Mouse (Mus musculus): ENCODE data around the gene Fhit.
"Not testable (repeated sequence)": the region's sequence is repeated elsewhere in the genome, so short reads cannot be mapped to it uniquely, and the experiment has no call there.

The Fhit gene

DNA sequence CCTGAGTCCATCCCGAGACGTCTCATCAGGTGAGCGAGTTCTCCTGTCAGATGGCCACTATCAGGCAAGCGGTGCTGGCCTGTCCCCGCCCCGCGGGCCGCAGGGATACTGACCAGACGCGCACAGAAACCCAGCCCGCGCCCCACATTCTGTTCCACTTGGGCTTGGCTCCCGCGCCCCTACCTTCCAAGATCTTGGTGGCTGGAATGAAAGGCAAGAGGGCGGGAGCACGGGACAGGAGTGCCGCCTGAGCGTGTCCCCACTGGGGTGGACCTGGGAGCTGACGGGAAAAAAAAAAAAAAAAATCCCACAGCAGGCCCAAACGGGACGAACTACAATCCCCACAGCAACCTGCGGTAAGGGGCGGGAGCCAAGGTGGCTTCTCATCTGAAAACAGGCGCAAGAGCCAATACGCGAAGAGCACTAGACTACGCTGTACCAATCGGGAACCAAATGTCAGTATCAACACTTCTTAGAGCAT lies at the start of gene Fhit:
TSS of gene Fhit (minus strand) at position 285 of the 481 bp plus-strand sequence.
- DNase-seq (ENCODE audit: low spot score): peak; percentile 93

DNA sequence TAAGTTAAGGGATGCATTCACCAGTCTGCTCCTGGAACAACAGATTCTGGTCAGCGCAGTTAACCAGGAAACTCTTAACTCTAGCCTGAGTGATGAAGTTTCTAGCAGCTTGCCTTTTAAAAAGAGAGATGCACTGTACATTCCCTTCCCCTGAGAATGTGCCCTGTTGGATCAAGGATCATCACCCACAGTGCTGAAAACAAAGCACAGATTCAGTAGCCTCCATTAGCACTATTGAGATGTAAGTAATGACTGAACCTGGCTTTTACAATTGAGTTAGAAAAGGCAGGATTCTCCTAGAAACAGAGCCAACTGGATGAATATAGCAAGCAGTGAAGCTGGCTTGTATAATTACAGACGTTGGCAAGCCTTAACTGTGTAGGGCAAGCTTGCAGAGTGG lies 45.0 kb upstream of the Fhit start:
- no peak for DNase-seq (ENCODE audit: low spot score)

DNA sequence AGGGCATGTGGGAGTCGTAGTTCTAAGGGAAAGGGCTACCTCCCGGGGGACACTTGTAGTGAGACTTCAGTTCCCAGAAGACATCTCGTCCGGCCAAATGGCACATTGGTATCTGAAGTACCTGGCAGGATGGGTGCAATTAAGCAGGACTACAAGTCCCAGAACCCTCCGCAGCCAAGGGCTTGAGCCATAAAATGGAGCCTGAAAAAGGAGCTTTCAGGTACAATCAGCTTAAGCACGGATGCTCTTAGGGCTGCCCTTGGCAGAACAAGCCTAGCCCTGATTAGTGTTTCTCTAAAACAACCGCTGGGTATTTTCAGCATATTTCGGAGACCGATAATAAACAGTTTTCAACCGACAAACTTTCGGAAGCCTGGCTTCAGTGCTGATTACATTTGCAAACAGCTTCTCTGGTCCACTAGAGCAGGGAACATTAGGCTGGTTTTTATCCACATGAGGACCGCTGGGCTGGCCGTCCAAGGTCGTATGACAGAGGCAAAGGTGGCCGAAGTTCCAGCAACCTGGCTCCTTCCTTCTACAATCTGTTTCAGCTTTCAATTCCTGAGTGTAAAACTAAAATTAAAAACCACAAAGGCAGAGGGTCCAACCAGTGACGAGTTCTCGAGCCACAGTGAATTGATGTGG lies 907 bp downstream of the Fhit start:
- DNase-seq (ENCODE audit: low spot score): peak; percentile 86

- peak; percentile 18 for DNase-seq (ENCODE audit: low spot score)
Measured at GRCm38 (mm10) chr14:11159641-11160040, 2.2 kb downstream of the Fhit start.

DNA sequence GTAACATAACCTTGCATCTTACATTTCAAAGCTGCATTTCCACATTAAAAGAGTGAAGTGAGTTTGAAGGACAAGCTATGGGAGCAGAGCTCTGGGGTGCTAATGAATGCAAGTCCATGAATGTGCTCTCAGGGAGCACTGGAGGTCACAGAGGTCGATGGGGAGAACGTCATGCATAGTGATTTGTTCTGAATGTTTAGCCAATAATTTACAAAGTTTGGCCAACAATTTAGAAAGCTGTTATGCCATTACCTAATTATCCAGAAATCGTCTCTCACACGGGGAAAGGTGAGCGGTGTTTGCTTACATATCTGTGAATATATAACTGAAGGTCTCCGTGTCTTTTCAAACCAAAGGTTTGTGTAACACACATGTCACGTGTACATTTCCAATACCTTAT lies 2.8 kb downstream of the Fhit start:
- no peak for DNase-seq (ENCODE audit: low spot score)

GRCm38 (mm10) chr14:11157741-11158140 lies 4.1 kb downstream of the Fhit start:
- DNase-seq (ENCODE audit: low spot score): no peak

GRCm38 (mm10) chr14:11151634-11152321 lies 10.1 kb downstream of the Fhit start:
- no peak for DNase-seq (ENCODE audit: low spot score)

DNA sequence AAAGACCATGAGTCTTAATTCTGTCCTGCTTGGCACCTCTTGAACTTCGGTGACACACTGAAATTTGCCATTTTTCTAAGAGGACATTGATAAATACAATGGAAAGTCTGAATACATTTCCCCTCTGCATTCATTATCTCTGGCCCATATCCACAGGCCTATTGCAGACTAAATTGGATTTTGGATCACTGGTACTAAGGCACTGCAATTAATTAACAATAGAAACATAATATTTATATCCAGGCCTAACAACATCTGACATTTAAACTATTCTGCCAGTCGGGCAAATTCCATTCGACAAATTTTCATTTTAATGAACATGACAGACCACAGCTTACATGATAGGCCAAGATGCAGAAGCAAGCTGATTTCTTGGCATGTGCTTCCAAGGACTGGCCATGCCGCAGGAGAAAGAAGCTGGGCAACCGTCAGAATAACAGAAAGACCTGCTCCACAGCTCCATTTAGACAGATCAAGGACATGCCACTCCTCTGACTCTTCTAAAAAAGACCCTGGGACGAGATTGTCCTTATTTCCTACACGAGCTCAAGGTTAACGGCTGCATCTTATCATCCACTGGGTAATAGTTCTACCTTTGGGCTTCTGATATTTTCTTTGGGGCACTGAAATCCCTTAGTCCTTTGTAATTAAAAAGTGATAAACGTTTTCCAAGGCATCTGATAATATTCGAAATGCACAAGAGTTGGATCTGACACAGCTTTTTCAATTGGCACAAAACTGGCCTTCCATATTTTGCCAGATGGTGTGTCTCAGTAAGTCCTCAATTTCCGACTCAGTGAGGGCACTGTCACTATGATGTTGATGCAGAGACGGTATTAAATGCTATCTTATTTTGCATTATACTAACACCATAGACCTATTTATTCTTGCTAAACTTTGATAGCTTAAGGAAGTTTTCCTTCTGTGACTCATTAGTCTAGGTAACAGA lies 27.8 kb downstream of the Fhit start:
- peak; percentile 16 for DNase-seq (ENCODE audit: low spot score)

GRCm38 (mm10) chr14:11132637-11133474 lies 29.0 kb downstream of the Fhit start:
- peak; percentile 6 for DNase-seq (ENCODE audit: low spot score)

DNA sequence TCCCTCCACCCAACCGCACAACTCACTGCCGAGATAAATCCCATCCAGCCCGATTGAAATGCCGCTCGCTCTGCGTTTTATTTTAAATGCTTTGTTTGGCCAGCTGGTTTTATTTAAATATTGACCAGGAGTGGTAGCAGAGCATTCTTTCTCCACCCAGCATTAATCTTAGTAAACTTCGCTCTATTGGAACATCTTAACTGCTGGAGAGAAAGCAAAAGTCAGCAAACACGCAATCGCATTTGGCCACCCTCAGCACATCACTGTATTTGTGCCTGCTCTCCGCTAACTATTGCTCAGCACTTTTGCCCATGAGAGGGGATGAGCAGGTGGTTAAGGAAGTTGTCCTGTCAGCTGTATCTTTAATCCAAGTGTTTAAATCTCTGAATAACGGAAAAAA lies 36.7 kb downstream of the Fhit start:
- DNase-seq (ENCODE audit: low spot score): no peak

DNA sequence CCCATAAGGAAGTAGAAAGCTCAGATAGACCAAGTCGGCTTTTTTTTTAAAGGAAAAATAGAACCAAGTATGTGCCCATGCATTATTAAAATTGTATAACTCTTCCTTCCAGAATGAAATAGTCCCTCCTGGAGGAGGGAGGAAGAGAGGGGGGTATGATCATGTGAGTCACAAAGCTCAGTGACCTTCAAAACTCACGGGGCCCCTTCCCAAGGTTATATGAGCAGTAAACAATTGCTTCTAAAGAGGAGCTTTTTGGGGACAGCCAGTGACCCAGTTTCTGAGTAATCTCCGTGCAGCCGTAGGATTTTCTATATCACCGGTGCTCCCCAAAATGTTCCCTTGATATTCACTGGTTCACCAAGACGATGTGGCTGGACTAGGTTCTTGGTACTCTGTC lies 42.8 kb downstream of the Fhit start:
- DNase-seq (ENCODE audit: low spot score): no peak

- no peak for DNase-seq (ENCODE audit: low spot score)
Measured at GRCm38 (mm10) chr14:11085596-11085995, 76.2 kb downstream of the Fhit start.

GRCm38 (mm10) chr14:11083946-11084345 lies 77.9 kb downstream of the Fhit start:
- DNase-seq (ENCODE audit: low spot score): no peak

DNA sequence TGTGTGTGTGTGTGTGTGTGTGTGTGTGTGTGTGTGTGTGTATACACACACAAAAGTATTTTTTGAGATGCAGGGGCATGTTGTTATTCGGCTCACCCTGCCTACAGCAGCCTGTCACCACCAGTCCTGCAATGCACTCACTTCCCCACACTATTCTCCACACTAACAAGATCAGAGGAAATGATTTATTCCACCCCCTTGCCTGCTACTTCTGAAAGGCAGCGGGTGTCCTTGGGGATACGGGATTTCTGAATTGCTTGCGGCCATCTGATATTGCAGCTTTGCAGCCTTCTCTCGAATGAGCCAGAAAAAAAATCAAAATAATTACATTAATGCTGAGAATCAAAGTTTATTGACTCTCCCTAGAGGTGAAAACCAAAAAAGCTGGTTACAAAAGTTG lies 78.4 kb downstream of the Fhit start:
- no peak for DNase-seq (ENCODE audit: low spot score)

GRCm38 (mm10) chr14:11063594-11063993 lies 98.2 kb downstream of the Fhit start:
- DNase-seq (ENCODE audit: low spot score): no peak

- no peak for DNase-seq (ENCODE audit: low spot score)
Measured at GRCm38 (mm10) chr14:11060221-11060620, 101.6 kb downstream of the Fhit start.

- DNase-seq (ENCODE audit: low spot score): not testable (repeated sequence)
Measured at GRCm38 (mm10) chr14:11039503-11040300, 122.1 kb downstream of the Fhit start.

DNA sequence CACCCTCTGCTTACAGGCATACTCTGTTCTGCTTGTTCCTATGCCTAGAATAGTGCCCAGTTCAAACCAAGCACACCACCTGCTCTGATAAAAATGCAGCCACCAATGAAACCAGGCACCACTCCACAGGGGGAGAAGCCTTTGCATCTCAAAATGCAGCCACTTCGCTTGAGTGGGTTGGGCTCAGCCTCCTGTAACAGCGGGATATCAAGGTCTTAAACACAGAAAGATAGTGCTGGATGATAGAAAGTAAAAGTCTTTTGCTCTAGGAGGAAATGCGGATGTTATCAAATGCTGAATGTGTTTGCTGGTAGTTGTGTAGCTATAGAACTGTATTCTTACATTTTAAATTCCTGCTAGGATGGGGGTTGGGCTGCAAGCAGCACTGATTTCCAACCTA lies 140.4 kb downstream of the Fhit start:
- DNase-seq (ENCODE audit: low spot score): no peak

GRCm38 (mm10) chr14:10978651-10979050 lies 183.2 kb downstream of the Fhit start:
- DNase-seq (ENCODE audit: low spot score): no peak

DNA sequence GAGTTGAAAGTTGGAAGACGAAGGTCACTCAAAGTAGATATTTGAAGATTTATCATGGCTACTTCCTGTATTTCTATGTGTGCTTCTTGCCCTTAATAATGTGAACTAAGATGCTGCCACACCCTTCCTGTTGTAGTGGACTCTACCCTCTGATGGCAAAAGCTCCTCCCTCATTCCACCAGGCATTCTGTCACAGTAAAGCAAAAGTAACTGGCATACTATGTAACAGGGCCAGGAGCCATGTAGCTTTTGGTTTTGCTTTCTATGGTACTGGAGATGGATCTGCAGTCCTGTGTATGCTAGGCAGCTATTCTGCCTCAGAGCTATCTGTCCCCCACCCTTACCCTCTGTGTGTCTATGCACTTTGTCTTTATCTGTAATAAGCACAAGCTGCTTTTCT lies 220.2 kb downstream of the Fhit start:
- no peak for DNase-seq (ENCODE audit: low spot score)

- no peak for DNase-seq (ENCODE audit: low spot score)
Measured at GRCm38 (mm10) chr14:10933667-10934066, 228.2 kb downstream of the Fhit start.
